Mouse (Mus musculus) cerebellum, adult 2 months (tissue): Measurements from ENCODE around the gene 1700069L16Rik.

ENCODE experiments used
- CTCF ChIP-seq: fragments of 200-500 bp; IDR thresholded peaks from 2 replicates; pipeline ENCODE4 v1.5.1; 2011; ENCODE audit warnings: low read depth, mild to moderate bottlenecking, control low read depth, low read length, moderate library complexity, borderline replicate concordance; ENCODE audit not compliant: insufficient read depth
- POLR2A ChIP-seq: fragments of 200-500 bp; IDR thresholded peaks from 2 replicates; pipeline ENCODE4 v1.6.1; 2011; ENCODE audit warnings: low read length, control low read depth, borderline replicate concordance; ENCODE audit not compliant: insufficient read depth

GRCm38 (mm10) chr5:113726618-113727017, 2.0 kb upstream of the 1700069L16Rik start:
- TF ChIP-seq POLR2A: peak; percentile 38; the same call in 1 of the 2 replicates
- TF ChIP-seq CTCF: no peak
